Mouse (Mus musculus): ENCODE measurements at regions not wholly inside any gene's neighbourhood (a gene's known extent, or its start where the extent isn't known, plus 50 kb on each side); places are given as distances from the start of the nearest gene placed in this dataset.
"Not testable (repeated sequence)": the region's sequence is repeated elsewhere in the genome, so short reads cannot be mapped to it uniquely, and the experiment has no call there.

DNA sequence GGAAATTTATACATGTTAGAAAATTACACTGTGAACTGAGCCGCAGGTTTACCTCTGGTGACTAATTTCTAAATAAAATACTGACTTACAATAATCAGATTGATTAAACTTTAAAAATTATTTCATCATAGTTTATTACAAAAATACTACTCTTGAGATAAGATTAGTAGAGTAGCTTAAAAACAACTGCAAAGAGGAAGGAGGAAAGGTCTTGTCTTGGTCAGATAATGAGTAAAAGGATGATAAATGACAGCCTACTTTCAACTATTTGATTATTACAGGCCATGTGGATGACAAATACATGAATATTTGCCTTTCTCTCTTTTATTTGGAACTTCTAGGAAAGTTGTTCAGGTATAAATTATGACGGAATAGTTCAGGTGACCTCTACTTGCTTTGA lies 594.6 kb downstream of the Kcnt2 start:
- H3K4me3 ChIP-seq (ENCODE audit: low read depth, low read length): no peak overlapping the region
- no peak overlapping the region for H3K27ac ChIP-seq (replicated peaks; ENCODE audit: low read depth, low read length)
- H3K9ac ChIP-seq (ENCODE audit: low read length): no peak overlapping the region
- H3K4me2 ChIP-seq (ENCODE audit: low read depth, severe bottlenecking): no peak overlapping the region
- H3K9me3 ChIP-seq (ENCODE audit: control insufficient read depth, low read length): no peaks in the 10 kb centered on the region
- WGBS: 95% methylated on average over 2 of the region's 2 CpGs
- H3K27me3 ChIP-seq (ENCODE audit: control insufficient read depth, insufficient read depth, low read length): no peaks in the 10 kb centered on the region
- ATAC-seq (ENCODE audit: insufficient number of reproducible peaks, low FRiP score, low TSS enrichment, low read depth) (no peak), DNase-seq (ENCODE audit: low spot score) (no peak)
- H3K36me3 ChIP-seq (ENCODE audit: control insufficient read depth, insufficient read depth, low read length): no peaks in the 10 kb centered on the region
- H3K4me1 ChIP-seq (ENCODE audit: control insufficient read depth, insufficient read depth, low read length): no peaks in the 10 kb centered on the region

DNA sequence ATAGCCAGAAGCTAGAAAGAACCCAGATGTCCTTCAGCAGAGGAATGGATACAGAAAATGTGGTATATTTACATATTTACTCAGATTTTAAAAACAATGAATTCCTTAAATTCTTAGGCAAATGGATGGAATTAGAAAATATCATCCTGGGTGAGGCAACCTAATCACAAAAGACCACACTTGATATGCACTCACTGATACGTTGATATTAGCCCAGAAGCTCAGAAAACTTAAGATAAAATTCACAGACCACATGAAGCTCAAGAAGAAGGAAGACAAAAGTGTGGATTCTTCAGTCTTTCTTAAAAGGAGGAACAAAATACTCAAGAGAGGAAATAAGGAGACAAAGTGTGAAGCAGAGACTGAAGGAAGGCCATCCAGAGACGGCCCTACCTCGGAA lies 602.1 kb downstream of the Kcnt2 start:
- not testable (repeated sequence) for H3K4me2 ChIP-seq (ENCODE audit: low read depth, severe bottlenecking); H3K36me3 ChIP-seq (ENCODE audit: control insufficient read depth, insufficient read depth, low read length); DNase-seq (ENCODE audit: low spot score); H3K4me1 ChIP-seq (ENCODE audit: control insufficient read depth, insufficient read depth, low read length); H3K9ac ChIP-seq (ENCODE audit: low read length); H3K4me3 ChIP-seq (ENCODE audit: low read depth, low read length); H3K27me3 ChIP-seq (ENCODE audit: control insufficient read depth, insufficient read depth, low read length); H3K9me3 ChIP-seq (ENCODE audit: control insufficient read depth, low read length); ATAC-seq (ENCODE audit: insufficient number of reproducible peaks, low FRiP score, low TSS enrichment, low read depth); H3K27ac ChIP-seq (replicated peaks; ENCODE audit: low read depth, low read length)
- 83% methylated on average over 3 of the region's 3 CpGs for WGBS

GRCm38 (mm10) chr1:140851568-140851967 lies 605.6 kb downstream of the Kcnt2 start:
- Histone ChIP-seq H3K27me3 (ENCODE audit: control insufficient read depth, insufficient read depth, low read length) (no peaks in the 10 kb centered on the region), H3K9me3 (ENCODE audit: control insufficient read depth, low read length) (no peaks in the 10 kb centered on the region), H3K9ac (ENCODE audit: low read length) (no peak overlapping the region), H3K27ac (replicated peaks; ENCODE audit: low read depth, low read length) (no peak overlapping the region), H3K4me2 (ENCODE audit: low read depth, severe bottlenecking) (no peak overlapping the region), H3K4me3 (ENCODE audit: low read depth, low read length) (no peak overlapping the region), H3K4me1 (ENCODE audit: control insufficient read depth, insufficient read depth, low read length) (no peaks in the 10 kb centered on the region), H3K36me3 (ENCODE audit: control insufficient read depth, insufficient read depth, low read length) (no peaks in the 10 kb centered on the region)
- ATAC-seq (ENCODE audit: insufficient number of reproducible peaks, low FRiP score, low TSS enrichment, low read depth): no peak
- DNase-seq (ENCODE audit: low spot score): no peak
